Mouse (Mus musculus) CD8-positive naive resting alpha-beta T cell, adult 2 months (primary cell): ENCODE results near the gene Tpst1.
A peak's percentile ranks its signal among the peaks of the same experiment; 100 is the strongest.

ENCODE experiments used
- DNase-seq, 2 experiments: peaks; one replicate each; pipeline ENCODE4 v3.0.0; 2022; ENCODE audit warnings: low read depth in 2 of 2, low spot score in 2 of 2

Gene Tpst1

GRCm38 (mm10) chr5:130141138-130141537 lies 68.0 kb downstream of the Tpst1 start:
- DNase-seq, result no peak

- DNase-seq, result no peak
Measured at GRCm38 (mm10) chr5:130142041-130142440, 68.9 kb downstream of the Tpst1 start.

DNA sequence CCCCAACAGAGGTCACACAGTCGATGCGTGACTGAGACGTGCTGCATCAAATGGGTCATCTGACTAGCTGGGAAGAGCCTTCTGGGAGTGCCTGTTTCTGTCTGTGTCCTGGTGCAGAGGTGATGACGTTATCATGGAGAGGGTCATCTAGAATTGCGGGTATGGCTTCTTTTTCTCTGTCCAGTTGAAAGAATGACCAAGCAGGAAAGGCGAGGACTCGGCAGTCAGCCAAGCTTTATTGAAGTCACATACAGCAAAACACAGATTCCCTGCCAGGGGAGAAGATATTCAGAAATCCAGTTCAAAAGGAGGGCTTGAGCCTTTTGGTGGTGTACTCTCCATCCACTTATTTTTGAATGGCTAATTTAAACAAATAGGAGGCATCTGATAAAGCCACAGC lies 70.0 kb downstream of the Tpst1 start:
- no peak for DNase-seq

- DNase-seq, result no peak
Measured at GRCm38 (mm10) chr5:130143977-130144333, 70.8 kb downstream of the Tpst1 start.

DNA sequence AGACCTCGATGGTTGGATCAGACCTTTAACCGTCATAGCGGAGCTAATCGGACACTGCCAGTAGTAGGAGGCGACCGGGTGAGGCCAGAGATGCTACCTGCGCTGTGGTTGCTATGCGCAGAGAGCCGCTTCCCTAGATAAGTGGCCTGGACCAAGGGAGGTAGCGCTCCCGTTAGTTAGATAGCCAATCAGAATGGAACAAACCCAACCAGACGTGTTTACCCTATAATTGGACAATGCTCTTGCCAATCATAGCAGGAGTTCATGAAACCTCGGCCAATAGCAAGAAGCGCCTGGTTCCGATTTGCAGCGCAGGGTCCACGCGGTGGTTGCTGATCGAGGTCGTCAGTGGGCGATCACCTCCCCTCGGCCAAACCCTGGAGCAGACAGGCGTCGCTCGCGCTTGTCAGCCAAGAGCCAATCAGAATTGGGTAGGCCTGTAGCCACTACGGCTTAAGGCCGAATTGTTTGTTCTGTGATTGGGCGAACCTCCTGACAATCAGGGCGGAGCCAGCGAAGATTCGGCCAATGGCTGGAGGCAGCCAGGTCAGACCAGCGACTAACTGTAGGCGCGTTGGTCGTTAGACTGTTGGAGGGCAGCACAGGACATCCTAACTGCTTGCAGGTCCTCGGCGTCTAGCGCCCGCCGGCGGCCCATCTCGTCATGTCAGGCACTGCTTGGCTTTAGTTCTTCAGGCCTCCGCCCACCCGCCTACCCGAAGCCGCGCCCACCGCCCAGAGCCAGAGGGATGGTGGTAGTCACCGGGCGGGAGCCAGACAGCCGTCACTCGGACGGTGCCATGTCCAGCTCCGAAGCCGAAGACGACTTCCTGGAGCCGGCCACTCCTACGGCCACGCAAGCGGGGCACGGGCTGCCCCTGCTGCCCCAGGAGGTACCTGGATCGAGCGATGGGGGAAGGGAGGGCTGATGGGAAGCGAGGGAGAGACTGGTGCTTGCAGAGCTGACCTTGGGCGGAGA lies 71.5 kb downstream of the Tpst1 start, which contains the start of gene Kctd7:
Gene Kctd7, plus strand, starts transcription at position 528 of the 979 bp plus-strand sequence.
- peak; percentile 79 to 83 for DNase-seq

DNA sequence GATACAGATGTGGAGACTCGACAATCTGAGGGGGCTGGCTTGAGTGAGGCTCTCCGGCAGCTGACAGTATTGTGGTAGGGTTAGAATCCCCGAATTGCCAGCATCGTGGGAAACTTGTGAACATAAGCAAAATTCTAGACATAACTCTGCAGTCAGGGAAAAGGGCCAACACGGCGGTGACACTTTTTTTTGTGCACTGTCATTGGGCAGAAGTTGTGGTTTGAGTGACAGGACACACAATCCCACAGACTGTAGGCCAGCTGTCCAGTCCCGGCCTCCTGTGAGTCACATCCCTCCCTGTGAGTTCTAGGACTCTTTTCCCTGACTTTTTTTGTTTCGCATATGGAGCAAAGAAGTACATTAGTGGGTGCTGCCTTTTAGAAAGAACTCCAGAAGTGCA lies 72.8 kb downstream of the Tpst1 start:
- DNase-seq, result no peak

- DNase-seq, result no peak
Measured at GRCm38 (mm10) chr5:130149726-130150310, 76.7 kb downstream of the Tpst1 start.

DNA sequence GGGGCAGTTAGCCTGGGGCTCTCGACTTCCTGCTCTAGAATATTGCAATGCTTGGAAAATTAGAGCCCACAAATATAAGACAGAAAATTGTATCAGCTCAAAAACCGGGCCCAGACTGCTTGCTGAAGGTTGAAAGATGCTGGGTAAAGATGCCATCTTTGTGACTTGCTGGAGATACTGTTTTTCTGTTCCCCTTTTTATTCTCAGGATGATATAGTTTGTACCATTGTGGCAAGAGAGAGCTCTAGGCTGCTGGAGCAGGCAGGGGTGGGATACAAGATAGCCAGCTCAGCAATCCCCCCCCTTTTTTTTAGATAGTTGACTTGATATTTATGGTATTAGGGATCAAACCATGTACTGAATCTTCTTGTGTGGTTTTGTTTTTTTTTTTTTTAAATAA lies 81.2 kb downstream of the Tpst1 start:
- DNase-seq, result no peak

DNA sequence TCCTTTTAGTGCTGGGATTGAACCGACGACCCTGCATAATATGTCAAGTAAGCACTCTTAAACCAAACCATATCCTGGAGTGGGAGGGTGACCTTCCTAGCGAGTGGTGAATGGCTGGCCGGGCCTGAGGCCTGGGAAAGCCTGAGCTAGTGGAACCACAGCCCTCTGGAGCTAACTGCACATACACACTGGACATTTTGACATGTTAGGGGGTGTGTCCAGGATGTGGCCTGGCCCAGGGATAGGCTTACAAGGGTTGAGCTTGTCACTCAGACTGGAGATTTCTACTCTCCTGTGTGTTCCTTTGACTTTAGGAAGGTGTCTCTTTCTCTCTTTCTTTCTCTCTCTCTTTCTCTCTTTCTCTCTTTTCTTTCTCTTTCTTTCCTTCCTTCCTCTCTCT lies 85.4 kb downstream of the Tpst1 start:
- no peak for DNase-seq

DNA sequence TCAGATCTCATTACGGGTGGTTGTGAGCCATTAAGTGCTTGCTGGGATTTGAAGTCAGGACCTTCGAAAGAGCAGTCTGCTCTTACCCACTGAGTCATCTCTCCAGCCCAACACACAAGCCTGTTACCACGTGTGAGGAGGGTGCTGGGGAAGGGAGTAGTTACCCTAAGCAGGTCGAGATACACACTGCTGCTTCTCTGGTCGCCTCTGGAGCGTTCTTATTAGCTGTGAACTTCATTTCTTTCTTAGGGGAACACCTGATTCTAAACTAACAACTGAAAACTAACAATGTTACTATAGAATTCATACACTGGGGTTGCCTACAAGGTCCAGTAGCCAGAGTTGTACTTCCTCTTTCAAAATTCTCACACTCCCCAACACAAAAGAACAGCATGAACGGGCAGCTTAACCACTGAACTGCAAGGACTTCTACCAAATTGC lies 86.7 kb downstream of the Tpst1 start:
- no peak for DNase-seq

GRCm38 (mm10) chr5:130163670-130164069 lies 90.5 kb downstream of the Tpst1 start:
- DNase-seq, result peak; percentile 76 to 80

GRCm38 (mm10) chr5:130165213-130165612 lies 92.1 kb downstream of the Tpst1 start:
- DNase-seq, result no peak

GRCm38 (mm10) chr5:130169109-130169508 lies 96.0 kb downstream of the Tpst1 start:
- no peak for DNase-seq

DNA sequence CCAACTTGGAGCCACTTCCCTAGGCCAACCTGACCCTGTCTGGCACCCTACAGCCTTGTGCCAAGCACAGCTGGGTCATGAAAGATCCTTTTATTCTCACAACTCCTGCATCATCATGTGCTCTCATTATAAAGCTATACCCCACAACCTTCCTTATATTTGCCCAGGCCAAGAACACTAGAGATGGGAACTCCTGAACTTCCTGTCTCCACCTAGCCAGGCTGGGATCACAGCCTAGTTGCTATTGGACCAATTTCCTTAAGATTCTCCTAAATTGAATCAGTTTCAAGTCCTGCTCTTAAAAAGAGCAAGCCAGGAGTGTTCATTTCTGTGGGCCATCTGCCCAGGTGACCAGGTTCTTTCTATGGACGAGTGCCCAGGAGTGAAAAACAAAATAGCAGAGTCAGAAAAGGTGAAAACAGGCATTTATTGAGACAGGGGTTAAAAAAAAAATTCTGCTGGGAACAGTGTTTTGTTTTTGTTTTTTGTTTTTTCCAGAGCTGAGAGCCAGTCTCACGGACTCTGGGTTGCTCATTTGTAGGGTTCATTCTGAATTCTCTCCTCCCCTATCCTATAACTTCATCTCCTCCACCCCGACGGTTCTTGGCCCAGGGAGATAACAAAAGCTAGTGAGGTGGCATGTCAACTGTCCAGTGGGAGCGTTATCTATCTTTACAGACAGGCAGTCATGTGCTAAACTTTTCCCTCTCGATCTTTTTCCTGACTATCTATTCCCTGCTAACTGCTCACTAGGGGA lies 97.7 kb downstream of the Tpst1 start:
- no peak for DNase-seq

DNA sequence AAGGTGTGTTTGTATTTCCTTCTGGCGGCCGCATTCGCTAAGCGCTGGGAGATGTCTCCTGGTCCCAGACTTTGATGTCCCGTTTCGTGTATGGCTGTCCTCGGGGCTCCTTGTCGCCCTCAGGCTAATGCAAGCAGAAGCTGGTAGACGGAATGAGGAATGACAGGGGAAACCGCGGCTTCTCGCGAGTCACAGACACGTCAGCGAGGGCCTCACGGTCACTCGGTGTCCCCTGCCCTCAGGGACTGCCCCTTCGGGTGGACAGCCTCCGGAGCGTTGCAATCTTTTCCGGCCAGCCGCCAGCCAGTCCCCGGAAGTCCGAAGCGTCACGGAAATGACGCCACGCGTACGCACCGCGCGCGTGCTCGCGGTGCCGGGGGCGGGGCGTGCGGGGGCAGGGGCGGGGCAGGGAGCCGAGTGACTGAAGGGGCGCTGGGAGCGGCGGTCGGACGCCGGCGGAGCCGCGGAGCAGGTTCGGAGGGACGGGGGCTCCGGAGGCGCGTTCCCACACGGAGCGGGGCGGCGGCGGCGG lies 98.4 kb downstream of the Tpst1 start, which contains the start of gene Rabgef1:
Gene Rabgef1, plus strand, starts transcription at position 376 of the 532 bp plus-strand sequence.
- DNase-seq, result peak; percentile 84 to 85

DNA sequence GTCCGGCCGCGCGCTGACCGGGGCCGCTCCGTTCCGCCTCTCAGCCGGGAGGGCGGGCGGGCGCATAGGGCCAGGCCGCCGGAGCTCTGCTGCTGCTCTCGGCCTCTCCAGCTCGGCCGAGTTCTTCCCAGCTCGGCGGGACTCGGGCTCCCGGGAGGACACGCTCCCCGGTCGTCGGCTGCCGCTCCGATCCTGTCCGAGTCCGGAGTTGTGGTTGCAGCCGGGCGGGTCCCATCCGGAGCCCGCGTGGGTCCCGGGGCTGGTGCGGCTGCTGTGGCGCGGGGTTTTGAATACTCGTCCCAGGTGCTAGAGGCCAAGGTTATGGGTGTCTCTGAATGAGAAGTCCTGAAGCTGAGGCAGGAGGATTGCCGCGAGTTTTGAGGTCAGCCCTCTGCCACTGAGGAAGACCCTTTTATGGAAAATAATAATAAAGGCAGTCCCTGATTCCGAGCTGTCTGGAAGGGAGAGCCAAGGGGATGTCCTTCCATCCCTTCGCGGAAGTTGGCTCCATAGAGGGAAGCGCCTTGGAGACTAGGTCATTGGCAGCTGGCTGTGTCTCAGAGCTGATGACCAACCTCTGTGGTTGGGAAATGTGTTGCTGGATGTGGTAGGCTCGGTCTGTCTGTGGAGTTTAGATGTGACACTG lies 99.0 kb downstream of the Tpst1 start:
- peak; percentile 33 to 40 for DNase-seq

- no peak for DNase-seq
Measured at GRCm38 (mm10) chr5:130173012-130173411, 99.9 kb downstream of the Tpst1 start.

- no peak for DNase-seq
Measured at GRCm38 (mm10) chr5:130177871-130178270, 104.7 kb downstream of the Tpst1 start.

GRCm38 (mm10) chr5:130180362-130180761 lies 107.2 kb downstream of the Tpst1 start:
- no peak for DNase-seq

- no peak for DNase-seq
Measured at GRCm38 (mm10) chr5:130181740-130182540, 108.8 kb downstream of the Tpst1 start.
